Mouse (Mus musculus) cortical plate, adult 2 months (tissue): Measurements from ENCODE around the gene Olfr147. TPM values are rescaled to one million over a fixed set of nuclear protein-coding genes. Genes with fewer than 3 reads are reported as not detected.
"Not testable (repeated sequence)": the region's sequence is repeated elsewhere in the genome, so short reads cannot be mapped to it uniquely, and the experiment has no call there.

Experiments
- H3K27ac ChIP-seq: fragments of 200-500 bp; 2 replicates; pipeline ENCODE4 v1.5.1; 2012; ENCODE audit warnings: low read length, control low read depth, inconsistent platforms; ENCODE audit not compliant: insufficient read depth
- H3K4me1 ChIP-seq: fragments of 200-500 bp; 2 replicates; pipeline ENCODE4 v1.6.1; 2011; ENCODE audit warnings: low read length; ENCODE audit not compliant: control insufficient read depth, insufficient read depth
- H3K4me3 ChIP-seq: fragments of 200-500 bp; 2 replicates; pipeline ENCODE4 v1.5.1; 2011; ENCODE audit warnings: mild to moderate bottlenecking, low read length, control low read depth; ENCODE audit not compliant: insufficient read depth
- CTCF ChIP-seq: fragments of 200-500 bp; IDR thresholded peaks from 2 replicates; pipeline ENCODE4 v1.5.1; 2011; ENCODE audit warnings: mild to moderate bottlenecking, control low read depth, low read length; ENCODE audit not compliant: insufficient read depth; ENCODE audit errors: extremely low read depth
- POLR2A ChIP-seq: fragments of 200-500 bp; IDR thresholded peaks from 2 replicates; pipeline ENCODE4 v1.6.1; 2011; ENCODE audit warnings: mild to moderate bottlenecking, low read length, control low read depth; ENCODE audit not compliant: insufficient read depth; ENCODE audit errors: extremely low read depth
- polyA plus RNA-seq: library from polyadenylated mRNA; depleted of rRNA; stranded (reverse); fragments of >200 nt; gene quantifications from 2 replicates; pipeline ENCODE4 v1.2.3, GENCODE M21; 2012; rRNA removed

Gene Olfr147
- polyA plus RNA-seq, result not detected in 2 replicates

- no peak for TF ChIP-seq CTCF
- no peak for TF ChIP-seq POLR2A
- H3K4me1 ChIP-seq, result no peaks in the 10 kb centered on the region
- no peak within 1 kb of the TSS for H3K27ac ChIP-seq
- no peak within 1 kb of the TSS for H3K4me3 ChIP-seq
Measured at GRCm38 (mm10) chr9:38401398-38401797, at the start of gene Olfr147. Gene Olfr147 (plus strand): TSS chr9:38401698.

GRCm38 (mm10) chr9:38366596-38366995 lies 34.9 kb upstream of the Olfr147 start, which contains the start of gene Olfr250:
Gene Olfr250 (plus strand): TSS chr9:38366896.
- Histone ChIP-seq H3K4me1 (no peaks in the 10 kb centered on the region), H3K27ac (no peak within 1 kb of the TSS), H3K4me3 (no peak within 1 kb of the TSS)
- no peak for TF ChIP-seq POLR2A
- no peak for TF ChIP-seq CTCF

- H3K4me1 ChIP-seq, result no peaks in the 10 kb centered on the region
- no peak within 1 kb of the TSS for H3K4me3 ChIP-seq
- no peak within 1 kb of the TSS for H3K27ac ChIP-seq
- TF ChIP-seq POLR2A (no peak), CTCF (no peak)
Measured at GRCm38 (mm10) chr9:38376786-38377185, 24.7 kb upstream of the Olfr147 start, which contains the start of gene Olfr251. Gene Olfr251 (plus strand): TSS chr9:38377086.

- H3K27ac ChIP-seq, H3K4me1 ChIP-seq, H3K4me3 ChIP-seq: not testable (repeated sequence)
Measured at GRCm38 (mm10) chr9:38407502-38407901, 6.0 kb downstream of the Olfr147 start.

GRCm38 (mm10) chr9:38413502-38413901 lies 12.0 kb downstream of the Olfr147 start:
- not testable (repeated sequence) for H3K4me1 ChIP-seq, H3K27ac ChIP-seq, H3K4me3 ChIP-seq

GRCm38 (mm10) chr9:38423801-38424200 lies 22.3 kb downstream of the Olfr147 start:
- no peaks in the 10 kb centered on the region for H3K4me1 ChIP-seq
- no peak for TF ChIP-seq POLR2A
- no peak for TF ChIP-seq CTCF
- H3K27ac ChIP-seq, result no peak overlapping the region
- H3K4me3 ChIP-seq, result no peak overlapping the region

GRCm38 (mm10) chr9:38427026-38427425 lies 25.5 kb downstream of the Olfr147 start:
- Histone ChIP-seq H3K27ac (no peak overlapping the region), H3K4me1 (no peaks in the 10 kb centered on the region), H3K4me3 (no peak overlapping the region)
- no peak for TF ChIP-seq POLR2A

GRCm38 (mm10) chr9:38429155-38429554 lies 27.7 kb downstream of the Olfr147 start, which contains the start of gene Olfr901:
Gene Olfr901 (plus strand): TSS chr9:38429455.
- H3K27ac ChIP-seq, result no peak within 1 kb of the TSS
- H3K4me1 ChIP-seq, result no peaks in the 10 kb centered on the region
- no peak for TF ChIP-seq POLR2A
- no peak for TF ChIP-seq CTCF
- no peak within 1 kb of the TSS for H3K4me3 ChIP-seq

- H3K4me3 ChIP-seq, result no peak within 1 kb of the TSS
- H3K27ac ChIP-seq, result no peak within 1 kb of the TSS
- no peak for TF ChIP-seq POLR2A
- no peak for TF ChIP-seq CTCF
- no peaks in the 10 kb centered on the region for H3K4me1 ChIP-seq
Measured at GRCm38 (mm10) chr9:38447352-38447751, 45.9 kb downstream of the Olfr147 start, which contains the start of gene Olfr902. Gene Olfr902 (plus strand): TSS chr9:38447652.

Other genes with a start within 250 kb of the Olfr147 start
- gene Olfr891, start 220.9 kb upstream of the Olfr147 start, polyA plus RNA-seq, result not detected in 2 replicates
- not detected in 2 replicates for gene Olfr893, start 193.3 kb upstream of the Olfr147 start, polyA plus RNA-seq
- gene Olfr894, start 183.6 kb upstream of the Olfr147 start, polyA plus RNA-seq, result not detected in 2 replicates
- not detected in 2 replicates for gene Olfr143, start 148.9 kb upstream of the Olfr147 start, polyA plus RNA-seq
- gene Olfr895, start 133.8 kb upstream of the Olfr147 start, polyA plus RNA-seq, result not detected in 2 replicates
- not detected in 2 replicates for gene Olfr896-ps1, start 110.6 kb upstream of the Olfr147 start, polyA plus RNA-seq
- not detected in 2 replicates for gene Olfr25, start 72.6 kb upstream of the Olfr147 start, polyA plus RNA-seq
- not detected in 2 replicates for gene Olfr898, start 53.3 kb upstream of the Olfr147 start, polyA plus RNA-seq
- not detected in 2 replicates for gene Olfr250, start 34.8 kb upstream of the Olfr147 start, polyA plus RNA-seq
- gene Olfr251, start 24.6 kb upstream of the Olfr147 start, polyA plus RNA-seq, result not detected in 2 replicates
- not detected in 2 replicates for gene Olfr901, start 27.8 kb downstream of the Olfr147 start, polyA plus RNA-seq
- gene Olfr902, start 46.0 kb downstream of the Olfr147 start, polyA plus RNA-seq, result not detected in 2 replicates
- not detected in 2 replicates for gene Olfr904, start 61.4 kb downstream of the Olfr147 start, polyA plus RNA-seq
- gene Olfr905, start 69.4 kb downstream of the Olfr147 start, polyA plus RNA-seq, result not detected in 2 replicates
- gene Olfr906, start 85.4 kb downstream of the Olfr147 start, polyA plus RNA-seq, result not detected in 2 replicates
- not detected in 2 replicates for gene Olfr907, start 94.1 kb downstream of the Olfr147 start, polyA plus RNA-seq
- not detected in 2 replicates for gene Olfr911-ps1, start 119.9 kb downstream of the Olfr147 start, polyA plus RNA-seq
- not detected in 2 replicates for gene Olfr910, start 136.2 kb downstream of the Olfr147 start, polyA plus RNA-seq
- gene Olfr912, start 178.5 kb downstream of the Olfr147 start, polyA plus RNA-seq, result not detected in 2 replicates
- gene Olfr913, start 191.1 kb downstream of the Olfr147 start, polyA plus RNA-seq, result not detected in 2 replicates
- not detected in 2 replicates for gene Olfr914, start 203.4 kb downstream of the Olfr147 start, polyA plus RNA-seq